8 mouse cellular contexts compared by ENCODE assay signal in the genomic region with DNA sequence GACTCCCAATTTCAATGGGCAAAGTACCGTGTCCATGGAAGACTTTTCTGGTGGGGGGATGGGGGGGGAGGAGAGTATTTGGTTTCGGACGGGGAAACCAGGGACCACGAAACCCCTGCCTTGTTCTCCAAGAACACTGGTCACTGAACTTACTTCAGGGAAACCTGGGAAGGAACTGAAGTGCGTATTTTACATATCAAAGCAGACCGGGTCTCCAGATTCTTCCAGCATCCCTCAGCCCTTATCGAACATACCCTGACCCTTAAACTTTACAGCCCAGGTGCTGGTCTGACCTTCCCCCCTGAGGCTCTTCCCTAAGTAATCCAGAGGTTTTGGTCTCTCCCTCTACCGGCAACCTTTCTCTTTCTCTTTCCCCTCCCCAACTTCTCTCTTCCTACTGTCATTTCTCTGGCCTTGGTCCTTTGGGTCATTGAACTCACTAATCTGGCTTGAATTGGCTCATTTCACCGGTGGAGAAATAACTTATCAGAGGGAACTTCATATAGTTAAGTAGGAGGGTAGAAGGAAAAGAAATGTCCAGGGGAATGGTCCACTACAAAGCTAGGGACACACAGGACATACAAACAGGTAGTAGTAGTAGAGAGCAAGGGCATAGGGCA. TPM values are rescaled to one million over a fixed set of nuclear protein-coding genes. Genes with fewer than 3 reads are reported as not detected.
DNase-seq lines count a peak whose midpoint lies in the region; ATAC-seq and TF ChIP-seq lines count a peak whose summit lies in the region.

No protein-coding gene starts in this region.

- no peak overlapping the region for H3K9ac ChIP-seq in hindbrain, embryonic 11.5 days (ENCODE audit: low read depth, low read length)
- H3K9ac ChIP-seq in liver, postnatal 0 days (replicated peaks), result peak overlapping the region; percentile 76

- no peak for ATAC-seq in hindbrain, embryonic 11.5 days (ENCODE audit: low FRiP score)
- no peak for ATAC-seq in liver, postnatal 0 days

- H3K36me3 ChIP-seq in hindbrain, embryonic 11.5 days (ENCODE audit: control insufficient read depth, insufficient read depth, low read length), result no peaks in the 10 kb centered on the region
- no peaks in the 10 kb centered on the region for H3K36me3 ChIP-seq in liver, postnatal 0 days (replicated peaks; ENCODE audit: insufficient read depth, low read length)

- intact Hi-C loops in heart, postnatal 36 days (cut with DNase I), result no loop called here

- peak; percentile 68 for DNase-seq in heart, adult 11 months
- DNase-seq in heart, postnatal 36 days, result no peak
- DNase-seq in ES-CJ7 (ENCODE audit: low read depth, low spot score), result peak; percentile 56
- DNase-seq in hindbrain, embryonic 11.5 days (ENCODE audit: low spot score), result no peak
- no peak for DNase-seq in liver, postnatal 0 days
- no peak for DNase-seq in gastrocnemius, adult 18-20 months (ENCODE audit: low spot score)
- DNase-seq in frontal cortex, postnatal 36 days (ENCODE audit: low spot score in 2 of 2), result no peak
- no peak for DNase-seq in thymus, postnatal 10 days (ENCODE audit: low spot score in 2 of 2)

- H3K27ac ChIP-seq in hindbrain, embryonic 11.5 days (ENCODE audit: low read depth, low read length), result no peak overlapping the region
- peak overlapping the region; percentile 48; the same call in 1 of the 2 replicates for H3K27ac ChIP-seq in liver, postnatal 0 days (ENCODE audit: low read depth)

- peak overlapping the region; percentile 42; the same call in 1 of the 2 replicates for H3K4me2 ChIP-seq in hindbrain, embryonic 11.5 days (replicated peaks; ENCODE audit: low read depth, low read length)
- H3K4me2 ChIP-seq in liver, postnatal 0 days (ENCODE audit: low read depth, low read length), result peak overlapping the region; percentile 92

- WGBS in hindbrain, embryonic 11.5 days, result 22% methylated on average over 9 of the region's 9 CpGs
- 30% methylated on average over 9 of the region's 9 CpGs for WGBS in liver, postnatal 0 days (ENCODE audit: insufficient replicate concordance)

- H3K27me3 ChIP-seq in hindbrain, embryonic 11.5 days (ENCODE audit: control insufficient read depth, insufficient read depth, low read length), result no peaks in the 10 kb centered on the region
- no peaks in the 10 kb centered on the region for H3K27me3 ChIP-seq in liver, postnatal 0 days (ENCODE audit: insufficient read depth, low read length)

- H3K4me1 ChIP-seq in hindbrain, embryonic 11.5 days (replicated peaks; ENCODE audit: control insufficient read depth, insufficient read depth, low read length), result peaks cover 3% of the 10 kb centered on the region; the same call in 1 of the 2 replicates
- H3K4me1 ChIP-seq in liver, postnatal 0 days (ENCODE audit: insufficient read depth), result peaks cover 18% of the 10 kb centered on the region

- no peaks in the 10 kb centered on the region for H3K9me3 ChIP-seq in hindbrain, embryonic 11.5 days (ENCODE audit: control insufficient read depth, low read length)
- no peaks in the 10 kb centered on the region for H3K9me3 ChIP-seq in liver, postnatal 0 days (ENCODE audit: low read length)

- TF ChIP-seq CTCF in liver, postnatal 0 days (IDR thresholded peaks at IDR 0.05; ENCODE audit: low read depth), result no peak

- TF ChIP-seq EP300 in liver, postnatal 0 days (IDR thresholded peaks at IDR 0.05; ENCODE audit: low read depth), result no peak

- no peak overlapping the region for H3K4me3 ChIP-seq in hindbrain, embryonic 11.5 days (ENCODE audit: low read depth, low read length)
- H3K4me3 ChIP-seq in liver, postnatal 0 days (ENCODE audit: low read depth, low read length), result peak overlapping the region; percentile 67

RNA-seq across cellular contexts. Expression of a gene that starts 1.1 kb away (rescaled TPM):
- 1 to 10 TPM; 7.6 to 9.0 TPM for total RNA-seq in heart, postnatal 36 days (2021)
- 23.1 and 30.3 TPM in 2 replicates for polyA plus RNA-seq in hindbrain, embryonic 11.5 days (2014; fragmentation: Nextera tagmentation; extraction: Ambion mirVana)
- 3.9 and 4.4 TPM in 2 replicates for polyA plus RNA-seq in liver, postnatal 0 days (2015; fragmentation: Nextera tagmentation; extraction: Ambion mirVana)
- total RNA-seq in gastrocnemius, adult 18-20 months (2021), result 10 to 100 TPM; 21.9 to 23.8 TPM

RNA-seq across cellular contexts. Expression of a gene that starts 2.5 kb away (rescaled TPM):
- total RNA-seq in heart, postnatal 36 days (2021), result 10 to 100 TPM; 53.7 to 56.8 TPM
- polyA plus RNA-seq in hindbrain, embryonic 11.5 days (2014; fragmentation: Nextera tagmentation; extraction: Ambion mirVana), result 26.5 and 26.9 TPM in 2 replicates
- polyA plus RNA-seq in liver, postnatal 0 days (2015; fragmentation: Nextera tagmentation; extraction: Ambion mirVana), result 22.8 and 25.7 TPM in 2 replicates
- total RNA-seq in gastrocnemius, adult 18-20 months (2021), result 100 to 1,000 TPM; 121 to 130 TPM

RNA-seq across cellular contexts. Expression of a gene that starts 41.9 kb away (rescaled TPM):
- total RNA-seq in heart, postnatal 36 days (2021), result under 1 TPM; 0.30 to 0.50 TPM
- 33.5 and 34.8 TPM in 2 replicates for polyA plus RNA-seq in hindbrain, embryonic 11.5 days (2014; fragmentation: Nextera tagmentation; extraction: Ambion mirVana)
- 7.8 and 9.5 TPM in 2 replicates for polyA plus RNA-seq in liver, postnatal 0 days (2015; fragmentation: Nextera tagmentation; extraction: Ambion mirVana)
- not detected for total RNA-seq in gastrocnemius, adult 18-20 months (2021)

RNA-seq across cellular contexts. Expression of a gene that starts 48.9 kb away (rescaled TPM):
- total RNA-seq in heart, postnatal 36 days (2021), result not detected
- 0.14 TPM in 1 of 2 replicates, not detected in the other for polyA plus RNA-seq in hindbrain, embryonic 11.5 days (2014; fragmentation: Nextera tagmentation; extraction: Ambion mirVana)
- 0.05 and 0.07 TPM in 2 replicates for polyA plus RNA-seq in liver, postnatal 0 days (2015; fragmentation: Nextera tagmentation; extraction: Ambion mirVana)
- total RNA-seq in gastrocnemius, adult 18-20 months (2021), result under 1 TPM in 1 of 2 experiments, not detected in 1; 0.39 TPM

Comparison
In these comparisons a context has a peak if more than half of its experiments do, and no peak if none do; other contexts are left out.
1. DNase-seq: peak in heart, adult 11 months (single experiment) and ES-CJ7 (single experiment); none in heart, postnatal 36 days (0 of 2), hindbrain, embryonic 11.5 days (single experiment), liver, postnatal 0 days (single experiment), gastrocnemius, adult 18-20 months (single experiment), frontal cortex, postnatal 36 days (0 of 2) and thymus, postnatal 10 days (0 of 2).